Mouse (Mus musculus) neural tube, embryonic 15.5 days (tissue): ENCODE data around the gene Sycp2l. TPM values are rescaled to one million over a fixed set of nuclear protein-coding genes. Genes with fewer than 3 reads are reported as not detected.

ENCODE experiments used
- ATAC-seq: fragments of 200-750 bp; cut with Nextera tagmentation; 2 replicates; pipeline ENCODE4 v1.8.0; 2017; ENCODE audit warnings: mild to moderate bottlenecking, moderate TSS enrichment, moderate library complexity; ENCODE audit not compliant: low FRiP score
- H3K27ac ChIP-seq: fragments of 300-500 bp; sonication (generic); replicated peaks from 2 replicates; pipeline ENCODE4 v1.5.1; 2015; ENCODE audit warnings: mild to moderate bottlenecking, inconsistent platforms
- H3K27me3 ChIP-seq: fragments of 300-500 bp; sonication (generic); replicated peaks from 2 replicates; pipeline ENCODE4 v1.6.1; 2015; ENCODE audit warnings: inconsistent platforms
- H3K36me3 ChIP-seq: fragments of 300-500 bp; sonication (generic); 2 replicates; pipeline ENCODE4 v1.6.1; 2015; ENCODE audit warnings: inconsistent platforms
- H3K4me1 ChIP-seq: fragments of 300-500 bp; sonication (generic); 2 replicates; pipeline ENCODE4 v1.6.1; 2015; ENCODE audit warnings: inconsistent platforms
- H3K4me2 ChIP-seq: fragments of 300-500 bp; sonication (generic); 2 replicates; pipeline ENCODE4 v1.6.1; 2015; ENCODE audit warnings: inconsistent platforms, mild to moderate bottlenecking, moderate library complexity
- H3K4me3 ChIP-seq: fragments of 300-500 bp; sonication (generic); replicated peaks from 2 replicates; pipeline ENCODE4 v1.5.1; 2015; ENCODE audit warnings: mild to moderate bottlenecking, inconsistent platforms
- H3K9ac ChIP-seq: fragments of 300-500 bp; sonication (generic); replicated peaks from 2 replicates; pipeline ENCODE4 v1.6.1; 2015; ENCODE audit warnings: mild to moderate bottlenecking, inconsistent platforms
- H3K9me3 ChIP-seq: fragments of 300-500 bp; sonication (generic); replicated peaks from 2 replicates; pipeline ENCODE4 v1.6.1; 2016; ENCODE audit warnings: inconsistent platforms
- WGBS: fragments of 180-500 bp; shearing (Covaris S2); methylation state at CpG from one replicate; pipeline ENCODE4 v1.1.7; 2015; ENCODE audit warnings: mixed read lengths; 5-methylcytosine and 5-hydroxymethylcytosine counted together
- polyA plus RNA-seq: library from polyadenylated mRNA; unstranded; fragments of >200 nt; fragmentation: Nextera tagmentation; extraction: Ambion mirVana; gene quantifications from 2 replicates; pipeline ENCODE4 v1.2.1, GENCODE M21; 2015

The Sycp2l gene
- polyA plus RNA-seq, 1 experiment from 2014 or later: not detected

DNA sequence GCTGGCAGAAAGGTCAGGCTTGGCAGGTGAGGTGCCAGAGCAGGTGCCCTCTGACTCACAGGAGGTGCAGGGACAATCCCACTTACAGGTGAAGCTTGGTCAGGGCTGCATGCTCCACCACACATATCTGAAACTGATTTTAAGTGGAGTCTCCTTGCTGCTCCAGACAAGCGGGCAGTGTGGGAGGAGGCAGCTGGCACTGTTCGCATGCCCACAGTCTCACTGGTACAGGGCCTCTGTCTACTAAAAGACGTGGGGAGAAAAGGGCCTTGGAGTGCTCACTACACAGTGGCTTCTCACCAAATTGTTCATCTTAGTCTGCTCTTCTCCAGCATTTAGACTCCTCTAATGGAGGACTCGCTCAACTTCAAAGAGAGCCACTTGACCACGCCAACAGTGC lies 92.1 kb downstream of the Sycp2l start:
- H3K9me3 ChIP-seq: no peaks in the 10 kb centered on the region
- H3K4me2 ChIP-seq: no peak overlapping the region
- no peak for ATAC-seq
- H3K9ac ChIP-seq: no peak overlapping the region
- H3K27me3 ChIP-seq: no peaks in the 10 kb centered on the region
- no peaks in the 10 kb centered on the region for H3K36me3 ChIP-seq
- H3K4me1 ChIP-seq: peaks cover 28% of the 10 kb centered on the region
- H3K27ac ChIP-seq: no peak overlapping the region
- 89% methylated on average over 5 of the region's 5 CpGs for WGBS
- H3K4me3 ChIP-seq: no peak overlapping the region

- ATAC-seq: no peak
- Histone ChIP-seq H3K9ac (no peak overlapping the region), H3K4me2 (no peak overlapping the region), H3K4me1 (peaks cover 6% of the 10 kb centered on the region; the same call in 1 of the 2 replicates), H3K36me3 (no peaks in the 10 kb centered on the region), H3K9me3 (no peaks in the 10 kb centered on the region), H3K27me3 (no peaks in the 10 kb centered on the region), H3K4me3 (no peak overlapping the region), H3K27ac (no peak overlapping the region)
- WGBS: 71% methylated on average over 4 of the region's 4 CpGs
These were observed 97.2 kb downstream of the Sycp2l start for GRCm38 (mm10) chr13:41211276-41211675.

DNA sequence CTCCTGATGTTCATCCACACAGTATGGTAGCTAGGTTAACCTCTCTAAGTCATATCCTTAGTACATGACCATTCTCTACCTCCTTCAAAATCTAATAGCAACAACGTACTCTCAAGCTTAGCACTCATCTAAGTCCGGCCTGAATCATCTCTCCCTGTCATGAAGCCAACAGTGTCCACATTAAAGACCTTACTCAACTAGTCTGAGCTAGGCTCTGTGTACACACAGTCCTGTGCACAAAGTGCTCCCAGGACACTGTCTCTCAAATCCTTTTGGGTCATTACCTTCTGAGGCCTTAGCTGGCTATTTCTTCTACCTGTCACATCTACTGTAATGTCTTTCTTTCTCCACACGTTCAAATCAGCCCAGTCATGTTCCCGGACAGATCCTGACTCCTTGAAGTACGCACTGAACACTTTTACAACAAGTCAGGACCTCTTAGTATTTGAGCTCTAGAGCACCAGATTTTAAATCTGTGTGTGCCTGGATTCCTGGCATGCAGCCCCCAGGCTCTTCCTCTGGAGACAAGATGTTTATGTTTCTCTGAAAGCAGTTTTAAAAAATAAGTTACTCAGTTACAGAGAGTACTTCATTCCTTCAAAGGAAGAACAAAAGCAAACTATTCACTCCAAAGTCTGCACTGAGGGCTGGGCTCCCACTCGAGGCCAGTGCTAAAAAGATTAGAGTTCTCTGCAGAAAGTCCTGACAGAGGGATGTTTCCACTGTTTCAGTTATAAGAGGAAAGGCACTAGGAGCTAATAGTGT lies 98.6 kb downstream of the Sycp2l start:
- H3K9me3 ChIP-seq: no peaks in the 10 kb centered on the region
- H3K27ac ChIP-seq: no peak overlapping the region
- no peaks in the 10 kb centered on the region for H3K36me3 ChIP-seq
- H3K9ac ChIP-seq: no peak overlapping the region
- no peaks in the 10 kb centered on the region for H3K27me3 ChIP-seq
- WGBS: 81% methylated on average over 6 of the region's 6 CpGs
- H3K4me2 ChIP-seq: no peak overlapping the region
- H3K4me1 ChIP-seq: peaks cover 9% of the 10 kb centered on the region; the same call in 1 of the 2 replicates
- ATAC-seq: no peak
- no peak overlapping the region for H3K4me3 ChIP-seq

DNA sequence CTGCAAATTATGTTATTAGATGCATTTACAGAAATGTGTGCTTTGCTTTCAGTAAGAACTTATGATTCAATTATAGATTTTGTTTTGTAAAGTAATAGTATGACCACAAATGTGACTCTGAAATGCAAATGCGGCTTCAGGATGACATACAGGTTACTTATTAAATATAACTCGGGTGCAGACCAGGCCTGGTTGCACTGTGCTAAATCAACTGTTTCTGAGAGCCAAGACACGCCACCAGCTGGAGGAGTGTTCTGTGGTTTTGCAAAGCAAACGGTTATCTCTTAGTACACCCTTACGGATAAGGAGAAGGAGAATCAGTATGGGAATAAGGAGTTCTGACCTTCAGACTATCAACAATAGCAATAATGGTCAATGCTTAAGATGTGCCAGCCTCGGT lies 101.6 kb downstream of the Sycp2l start:
- ATAC-seq: no peak
- H3K36me3 ChIP-seq: no peaks in the 10 kb centered on the region
- no peak overlapping the region for H3K4me2 ChIP-seq
- H3K9ac ChIP-seq: no peak overlapping the region
- H3K27ac ChIP-seq: no peak overlapping the region
- 91% methylated on average over 6 of the region's 6 CpGs for WGBS
- no peaks in the 10 kb centered on the region for H3K27me3 ChIP-seq
- no peaks in the 10 kb centered on the region for H3K9me3 ChIP-seq
- peaks cover 21% of the 10 kb centered on the region for H3K4me1 ChIP-seq
- no peak overlapping the region for H3K4me3 ChIP-seq

- Histone ChIP-seq H3K9me3 (no peaks in the 10 kb centered on the region), H3K4me1 (peaks cover 20% of the 10 kb centered on the region), H3K36me3 (no peaks in the 10 kb centered on the region), H3K27me3 (no peaks in the 10 kb centered on the region), H3K9ac (no peak overlapping the region), H3K4me3 (no peak overlapping the region), H3K27ac (no peak overlapping the region), H3K4me2 (no peak overlapping the region)
- ATAC-seq: no peak
- WGBS: 79% methylated on average over 3 of the region's 3 CpGs
These were observed 102.1 kb downstream of the Sycp2l start for GRCm38 (mm10) chr13:41216236-41216635.

DNA sequence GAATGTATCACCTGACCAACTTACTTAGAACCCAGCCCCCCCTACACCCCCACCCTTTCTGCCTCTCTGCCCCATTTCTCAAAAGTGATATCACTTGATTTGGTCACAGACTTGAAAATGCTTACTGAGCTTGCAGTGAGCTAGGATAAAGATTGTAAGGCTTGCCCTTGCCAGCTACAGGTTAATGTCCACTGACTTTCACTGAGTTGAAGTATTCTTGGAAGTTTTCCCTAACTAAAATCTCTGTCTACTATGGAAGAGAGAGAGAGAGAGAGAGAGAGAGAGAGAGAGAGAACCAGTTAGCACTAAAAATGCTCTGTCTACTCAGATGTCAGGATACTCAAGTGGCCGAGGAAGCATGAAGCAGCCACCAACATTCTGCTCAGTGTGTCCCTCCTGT lies 104.9 kb downstream of the Sycp2l start:
- no peaks in the 10 kb centered on the region for H3K27me3 ChIP-seq
- peak overlapping the region; percentile 66 for H3K4me3 ChIP-seq
- no peak overlapping the region for H3K27ac ChIP-seq
- H3K36me3 ChIP-seq: no peaks in the 10 kb centered on the region
- H3K4me1 ChIP-seq: peaks cover 15% of the 10 kb centered on the region
- WGBS: 28% methylated on average over 1 of the region's 1 CpGs
- H3K9ac ChIP-seq: no peak overlapping the region
- H3K9me3 ChIP-seq: peaks cover 4% of the 10 kb centered on the region; the same call in 1 of the 2 replicates
- no peak; the same call in 1 of the 2 replicates for ATAC-seq
- peak overlapping the region; percentile 56 for H3K4me2 ChIP-seq

- Histone ChIP-seq H3K9ac (peak overlapping the region; percentile 66), H3K9me3 (peaks cover 4% of the 10 kb centered on the region; the same call in 1 of the 2 replicates), H3K36me3 (no peaks in the 10 kb centered on the region), H3K4me3 (peak overlapping the region; percentile 66), H3K27me3 (no peaks in the 10 kb centered on the region), H3K4me2 (peak overlapping the region; percentile 56), H3K27ac (peak overlapping the region; percentile 69), H3K4me1 (peaks cover 15% of the 10 kb centered on the region)
- ATAC-seq: peak; percentile 81
- under 1% methylated on average over 37 of the region's 39 CpGs for WGBS
These were observed 105.7 kb downstream of the Sycp2l start for GRCm38 (mm10) chr13:41219687-41220303.

DNA sequence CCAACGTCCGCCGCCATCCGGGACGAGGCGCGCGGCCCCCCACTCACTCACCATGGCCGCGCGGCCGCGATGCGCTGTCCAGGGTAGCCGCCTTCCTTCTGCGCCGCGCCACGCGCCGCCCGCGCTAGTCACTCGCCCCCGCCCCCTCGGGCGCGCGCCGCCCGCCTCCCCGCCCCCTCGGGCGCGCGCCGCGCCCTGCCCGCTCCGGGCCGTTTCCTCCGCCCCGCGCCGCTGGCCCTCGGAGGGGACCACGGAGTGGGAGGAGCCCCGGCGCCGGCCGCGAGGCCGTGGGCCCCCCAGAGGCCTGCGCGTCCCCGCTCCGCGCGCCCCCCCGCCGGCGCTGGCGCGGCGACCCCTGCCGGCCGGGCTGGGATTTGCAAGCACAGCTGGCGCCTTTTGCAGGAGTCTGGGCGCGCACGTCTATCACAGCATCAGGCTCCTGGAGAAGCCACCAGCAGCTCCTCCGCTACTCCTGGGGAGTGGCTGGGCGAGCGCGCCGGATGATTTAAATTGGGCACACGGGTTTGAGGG lies 106.3 kb downstream of the Sycp2l start, which contains the start of gene Elovl2:
Gene Elovl2 (minus strand): TSS at position 102 of the 531 bp plus-strand sequence.
- H3K27me3 ChIP-seq: no peaks in the 10 kb centered on the region
- H3K27ac ChIP-seq: peak within 1 kb of the TSS; percentile 69
- peaks cover 15% of the 10 kb centered on the region for H3K4me1 ChIP-seq
- peak within 1 kb of the TSS; percentile 66 for H3K4me3 ChIP-seq
- peaks cover 4% of the 10 kb centered on the region; the same call in 1 of the 2 replicates for H3K9me3 ChIP-seq
- no peaks in the 10 kb centered on the region for H3K36me3 ChIP-seq
- peak; percentile 94 for ATAC-seq
- H3K9ac ChIP-seq: peak within 1 kb of the TSS; percentile 66
- WGBS: 2% methylated on average over 50 of the region's 77 CpGs
- peak within 1 kb of the TSS; percentile 56 for H3K4me2 ChIP-seq

Other genes starting within 250 kb of the Sycp2l start
- 50.3 and 60.1 TPM in 2 replicates for gene Pak1ip1, start 113.3 kb upstream of the Sycp2l start, polyA plus RNA-seq
- 142 and 155 TPM in 2 replicates for gene Tmem14c, start 98.0 kb upstream of the Sycp2l start, polyA plus RNA-seq
- gene Mak, start 34.6 kb upstream of the Sycp2l start, polyA plus RNA-seq: 0.70 and 1.4 TPM in 2 replicates
- not detected in 2 replicates for gene Gcm2, start 3.3 kb upstream of the Sycp2l start, polyA plus RNA-seq
- gene Elovl2, start 106.1 kb downstream of the Sycp2l start, polyA plus RNA-seq: 30.7 and 35.2 TPM in 2 replicates
- 28.2 and 31.2 TPM in 2 replicates for gene Smim13, start 135.5 kb downstream of the Sycp2l start, polyA plus RNA-seq
- gene Gm17364, start 159.7 kb downstream of the Sycp2l start, polyA plus RNA-seq: not detected in 2 replicates